Mouse (Mus musculus) limb, embryonic 11.5 days (tissue): Measurements from ENCODE around the gene Bfsp1. TPM values are rescaled to one million over a fixed set of nuclear protein-coding genes. Genes with fewer than 3 reads are reported as not detected.

Experiments
- ATAC-seq: fragments of 200-750 bp; cut with Nextera tagmentation; 2 replicates; pipeline ENCODE4 v1.8.0; 2017; ENCODE audit warnings: low read depth; ENCODE audit not compliant: insufficient number of reproducible peaks, low FRiP score, low TSS enrichment
- DNase-seq: peaks from one replicate; pipeline ENCODE4 v3.0.0-alpha.2; 2015; ENCODE audit warnings: low spot score
- H3K27ac ChIP-seq: fragments of 300-500 bp; sonication (generic); replicated peaks from 2 replicates; pipeline ENCODE4 v1.5.1; 2014; ENCODE audit warnings: low read depth, mild to moderate bottlenecking, low read length
- H3K27me3 ChIP-seq: fragments of 300-500 bp; sonication (generic); 2 replicates; pipeline ENCODE4 v1.6.1; 2014; ENCODE audit warnings: mild to moderate bottlenecking, low read length, mixed read lengths; ENCODE audit not compliant: control insufficient read depth, insufficient read depth
- H3K36me3 ChIP-seq: fragments of 300-500 bp; sonication (generic); 2 replicates; pipeline ENCODE4 v1.6.1; 2014; ENCODE audit warnings: mild to moderate bottlenecking, low read length, moderate library complexity, mixed read lengths; ENCODE audit not compliant: control insufficient read depth, insufficient read depth
- H3K4me1 ChIP-seq: fragments of 300-500 bp; sonication (generic); 2 replicates; pipeline ENCODE4 v1.6.1; 2014; ENCODE audit warnings: low read length, mixed read lengths; ENCODE audit not compliant: control insufficient read depth, insufficient read depth
- H3K4me2 ChIP-seq: fragments of 300-500 bp; sonication (generic); 2 replicates; pipeline ENCODE4 v1.6.1; 2014; ENCODE audit warnings: low read depth, mild to moderate bottlenecking, moderate library complexity; ENCODE audit not compliant: severe bottlenecking
- H3K4me3 ChIP-seq: fragments of 300-500 bp; sonication (generic); 2 replicates; pipeline ENCODE4 v1.5.1; 2014; ENCODE audit warnings: low read depth, low read length
- H3K9ac ChIP-seq: fragments of 300-500 bp; sonication (generic); 2 replicates; pipeline ENCODE4 v1.6.1; 2014; ENCODE audit warnings: mild to moderate bottlenecking, low read length
- H3K9me3 ChIP-seq: fragments of 300-500 bp; sonication (generic); 2 replicates; pipeline ENCODE4 v1.6.1; 2016; ENCODE audit warnings: low read length; ENCODE audit not compliant: control insufficient read depth
- WGBS: fragments of 180-500 bp; shearing (Covaris S2); extraction: QIAGEN DNeasy Blood & Tissue Kit; methylation state at CpG from one replicate; pipeline ENCODE4 v1.1.7; 2014; 5-methylcytosine and 5-hydroxymethylcytosine counted together
- polyA plus RNA-seq: library from polyadenylated mRNA; unstranded; fragments of >200 nt; fragmentation: Nextera tagmentation; extraction: Ambion mirVana; gene quantifications from 2 replicates; pipeline ENCODE4 v1.2.1, GENCODE M21; 2014

The Bfsp1 gene
- polyA plus RNA-seq, 1 experiment from 2014 or later, result 1.5 TPM

GRCm38 (mm10) chr2:143795858-143796257 lies 67.1 kb downstream of the Bfsp1 start:
- Histone ChIP-seq H3K4me2 (no peak overlapping the region), H3K9me3 (no peaks in the 10 kb centered on the region), H3K27ac (no peak overlapping the region), H3K4me3 (no peak overlapping the region), H3K36me3 (no peaks in the 10 kb centered on the region), H3K27me3 (no peaks in the 10 kb centered on the region), H3K9ac (no peak overlapping the region), H3K4me1 (no peaks in the 10 kb centered on the region)
- ATAC-seq, result no peak
- no peak for DNase-seq
- 85% methylated on average over 4 of the region's 4 CpGs for WGBS

- no peak overlapping the region for H3K9ac ChIP-seq
- no peaks in the 10 kb centered on the region for H3K4me1 ChIP-seq
- H3K27me3 ChIP-seq, result no peaks in the 10 kb centered on the region
- H3K36me3 ChIP-seq, result no peaks in the 10 kb centered on the region
- no peak overlapping the region for H3K4me3 ChIP-seq
- no peak overlapping the region for H3K4me2 ChIP-seq
- no peaks in the 10 kb centered on the region for H3K9me3 ChIP-seq
- DNase-seq (no peak), ATAC-seq (no peak)
- no peak overlapping the region for H3K27ac ChIP-seq
- 90% methylated on average over 5 of the region's 5 CpGs for WGBS
Observed at GRCm38 (mm10) chr2:143789911-143790310, 73.1 kb downstream of the Bfsp1 start.

GRCm38 (mm10) chr2:143780310-143780709 lies 82.7 kb downstream of the Bfsp1 start:
- Histone ChIP-seq H3K36me3 (no peaks in the 10 kb centered on the region), H3K27me3 (no peaks in the 10 kb centered on the region), H3K4me1 (no peaks in the 10 kb centered on the region), H3K9me3 (no peaks in the 10 kb centered on the region), H3K9ac (no peak overlapping the region), H3K4me3 (no peak overlapping the region), H3K4me2 (no peak overlapping the region), H3K27ac (no peak overlapping the region)
- DNase-seq, result no peak
- 80% methylated on average over 2 of the region's 2 CpGs for WGBS
- no peak for ATAC-seq

Other genes starting within 250 kb of the Bfsp1 start
- gene Dstn, start 52.1 kb upstream of the Bfsp1 start, polyA plus RNA-seq, result 371 and 373 TPM in 2 replicates
- 57.0 and 68.1 TPM in 2 replicates for gene Rrbp1, start 148.1 kb upstream of the Bfsp1 start, polyA plus RNA-seq
- not detected in 2 replicates for gene Banf2, start 169.9 kb upstream of the Bfsp1 start, polyA plus RNA-seq